Mouse (Mus musculus) lung, postnatal 25 days (tissue): ENCODE results near the gene Rbpj.
"Not testable (repeated sequence)": the region's sequence is repeated elsewhere in the genome, so short reads cannot be mapped to it uniquely, and the experiment has no call there.

Source experiments
- DNase-seq: peaks from one replicate; pipeline ENCODE4 v3.0.0; 2022; ENCODE audit warnings: low spot score

Rbpj gene

GRCm38 (mm10) chr5:53673493-53674150 lies 207.7 kb downstream of the Rbpj start:
- not testable (repeated sequence) for DNase-seq

- DNase-seq, result no peak
Measured at GRCm38 (mm10) chr5:53676671-53677070, 210.7 kb downstream of the Rbpj start.

GRCm38 (mm10) chr5:53678036-53678767 lies 212.2 kb downstream of the Rbpj start:
- no peak for DNase-seq

- DNase-seq, result no peak
Measured at GRCm38 (mm10) chr5:53679651-53680050, 213.7 kb downstream of the Rbpj start.

GRCm38 (mm10) chr5:53683916-53684315 lies 218.0 kb downstream of the Rbpj start:
- DNase-seq, result no peak

- no peak for DNase-seq
Measured at GRCm38 (mm10) chr5:53684417-53684816, 218.5 kb downstream of the Rbpj start.

- DNase-seq, result no peak
Measured at GRCm38 (mm10) chr5:53685623-53686022, 219.7 kb downstream of the Rbpj start.

GRCm38 (mm10) chr5:53686379-53686778 lies 220.4 kb downstream of the Rbpj start:
- no peak for DNase-seq

GRCm38 (mm10) chr5:53688326-53688725 lies 222.4 kb downstream of the Rbpj start:
- DNase-seq, result no peak

- DNase-seq, result no peak
Measured at GRCm38 (mm10) chr5:53691577-53691976, 225.6 kb downstream of the Rbpj start.

- DNase-seq, result peak; percentile 51
Measured at GRCm38 (mm10) chr5:53692100-53692499, 226.1 kb downstream of the Rbpj start.

GRCm38 (mm10) chr5:53692662-53693061 lies 226.7 kb downstream of the Rbpj start:
- no peak for DNase-seq

GRCm38 (mm10) chr5:53696701-53697100 lies 230.7 kb downstream of the Rbpj start:
- DNase-seq, result no peak

- no peak for DNase-seq
Measured at GRCm38 (mm10) chr5:53697794-53698193, 231.8 kb downstream of the Rbpj start.

- DNase-seq, result no peak
Measured at GRCm38 (mm10) chr5:53702686-53703085, 236.7 kb downstream of the Rbpj start.
